Mouse (Mus musculus) E14TG2a.4 (cell line): Measurements from ENCODE around the gene Maco1.

ENCODE experiments used
- H3K27me3 ChIP-seq: 2 replicates; pipeline ENCODE4 v1.6.1; 2014; ENCODE audit warnings: low read length, control low read depth; ENCODE audit not compliant: insufficient read depth
- H3K36me3 ChIP-seq: 2 replicates; pipeline ENCODE4 v1.6.1; 2014; ENCODE audit warnings: low read length, control low read depth; ENCODE audit not compliant: insufficient read depth
- H3K4me1 ChIP-seq: replicated peaks from 2 replicates; pipeline ENCODE4 v1.6.1; 2014; ENCODE audit warnings: low read depth, low read length, control low read depth
- H3K4me3 ChIP-seq: replicated peaks from 2 replicates; pipeline ENCODE4 v1.5.1; 2014; ENCODE audit warnings: mild to moderate bottlenecking, low read length
- H3K9me3 ChIP-seq: 2 replicates; pipeline ENCODE4 v1.6.1; 2014; ENCODE audit warnings: low read length, control low read depth
- CTCF ChIP-seq: conservative IDR thresholded peaks from 2 replicates; pipeline ENCODE4 v1.5.1; 2014; ENCODE audit warnings: low read length
- NANOG ChIP-seq: IDR thresholded peaks from 2 replicates; pipeline ENCODE4 v1.6.1; 2014; ENCODE audit warnings: borderline replicate concordance, low read length, mixed read lengths
- POU5F1 ChIP-seq: IDR thresholded peaks from 2 replicates; pipeline ENCODE4 v1.6.1; 2014; ENCODE audit warnings: low read length, borderline replicate concordance

The Maco1 gene

GRCm38 (mm10) chr4:134759564-134759963 is 93.6 kb downstream of the Maco1 start:
- Histone ChIP-seq H3K36me3 (peaks cover 16% of the 10 kb centered on the region), H3K9me3 (no peaks in the 10 kb centered on the region), H3K4me1 (peaks cover 87% of the 10 kb centered on the region), H3K27me3 (peaks cover 7% of the 10 kb centered on the region), H3K4me3 (no peak overlapping the region)
- TF ChIP-seq CTCF (no peak), NANOG (no peak), POU5F1 (no peak)

GRCm38 (mm10) chr4:134758922-134759321 is 94.2 kb downstream of the Maco1 start:
- TF ChIP-seq POU5F1 (no peak), NANOG (no peak), CTCF (no peak)
- H3K9me3 ChIP-seq, result no peaks in the 10 kb centered on the region
- H3K36me3 ChIP-seq, result peaks cover 22% of the 10 kb centered on the region

GRCm38 (mm10) chr4:134758367-134758766 is 94.8 kb downstream of the Maco1 start:
- no peak for TF ChIP-seq NANOG
- TF ChIP-seq POU5F1, result no peak
- no peak for TF ChIP-seq CTCF
- no peaks in the 10 kb centered on the region for H3K9me3 ChIP-seq
- peaks cover 27% of the 10 kb centered on the region for H3K36me3 ChIP-seq

More at GRCm38 (mm10) chr4:134758922-134759321, 94.2 kb downstream of the Maco1 start:
- Histone ChIP-seq H3K4me3 (no peak overlapping the region), H3K4me1 (peaks cover 89% of the 10 kb centered on the region), H3K27me3 (0 out of 2 replicates have a peak, but pooled peaks cover 1% of the 10 kb centered on the region)

GRCm38 (mm10) chr4:134756953-134757352 is 96.2 kb downstream of the Maco1 start:
- Histone ChIP-seq H3K27me3 (no peaks in the 10 kb centered on the region), H3K9me3 (no peaks in the 10 kb centered on the region), H3K4me3 (0 out of 2 replicates have a peak overlapping the region, but pooled peaks have one; percentile 10), H3K36me3 (peaks cover 41% of the 10 kb centered on the region), H3K4me1 (peaks cover 97% of the 10 kb centered on the region)
- TF ChIP-seq POU5F1 (no peak), NANOG (no peak), CTCF (no peak)

More at GRCm38 (mm10) chr4:134758367-134758766, 94.8 kb downstream of the Maco1 start:
- Histone ChIP-seq H3K4me3 (no peak overlapping the region), H3K4me1 (peaks cover 94% of the 10 kb centered on the region), H3K27me3 (no peaks in the 10 kb centered on the region)

GRCm38 (mm10) chr4:134754941-134755340 is 98.2 kb downstream of the Maco1 start:
- no peaks in the 10 kb centered on the region for H3K9me3 ChIP-seq
- peak overlapping the region; percentile 7; the same call in 1 of the 2 replicates for H3K4me3 ChIP-seq
- H3K36me3 ChIP-seq, result peaks cover 45% of the 10 kb centered on the region
- H3K4me1 ChIP-seq, result peaks cover 95% of the 10 kb centered on the region
- no peak for TF ChIP-seq NANOG
- no peak for TF ChIP-seq CTCF
- TF ChIP-seq POU5F1, result no peak
- H3K27me3 ChIP-seq, result no peaks in the 10 kb centered on the region

- TF ChIP-seq POU5F1 (no peak), NANOG (no peak), CTCF (no peak)
- no peak overlapping the region; the same call in 1 of the 2 replicates for H3K4me3 ChIP-seq
- peaks cover 45% of the 10 kb centered on the region for H3K36me3 ChIP-seq
- no peaks in the 10 kb centered on the region for H3K27me3 ChIP-seq
- H3K4me1 ChIP-seq, result peaks cover 95% of the 10 kb centered on the region
- H3K9me3 ChIP-seq, result no peaks in the 10 kb centered on the region
Measured at GRCm38 (mm10) chr4:134754371-134754770, 98.8 kb downstream of the Maco1 start.

- no peak for TF ChIP-seq NANOG
- no peak for TF ChIP-seq CTCF
- TF ChIP-seq POU5F1, result no peak
- Histone ChIP-seq H3K9me3 (no peaks in the 10 kb centered on the region), H3K27me3 (no peaks in the 10 kb centered on the region), H3K4me1 (peaks cover 95% of the 10 kb centered on the region), H3K4me3 (no peak overlapping the region), H3K36me3 (peaks cover 50% of the 10 kb centered on the region)
Measured at GRCm38 (mm10) chr4:134753516-134754261, 99.5 kb downstream of the Maco1 start.

GRCm38 (mm10) chr4:134752911-134753426 is 100.2 kb downstream of the Maco1 start:
- H3K27me3 ChIP-seq, result no peaks in the 10 kb centered on the region
- peaks cover 58% of the 10 kb centered on the region for H3K36me3 ChIP-seq
- H3K4me1 ChIP-seq, result peaks cover 88% of the 10 kb centered on the region
- TF ChIP-seq CTCF (no peak), POU5F1 (no peak), NANOG (no peak)
- H3K4me3 ChIP-seq, result no peak overlapping the region
- no peaks in the 10 kb centered on the region for H3K9me3 ChIP-seq
